Mouse (Mus musculus) CH12.LX (cell line): ENCODE results near the gene Actr1a.
A peak's percentile ranks its signal among the peaks of the same experiment; 100 is the strongest.

Source experiments
- CTCF ChIP-seq, 2 experiments: IDR thresholded peaks in 1 of 2; conservative IDR thresholded peaks in 1 of 2; 2 replicates each; pipeline ENCODE4 v1.5.1; 2011 to 2012; ENCODE audit warnings: low read depth in 2 of 2, low read length in 2 of 2, improper control_type of control experiment in 1 of 2, inconsistent platforms in 1 of 2, mild to moderate bottlenecking in 1 of 2, moderate library complexity in 1 of 2
- ELF1 ChIP-seq: IDR thresholded peaks from 2 replicates; pipeline ENCODE4 v1.6.1; 2014; ENCODE audit warnings: low read depth, mild to moderate bottlenecking, inconsistent platforms, low read length, improper control_type of control experiment
- ETS1 ChIP-seq: conservative IDR thresholded peaks from 2 replicates; pipeline ENCODE4 v1.6.1; 2012; ENCODE audit warnings: low read depth, mild to moderate bottlenecking, inconsistent platforms, low read length, improper control_type of control experiment, moderate library complexity
- JUND ChIP-seq: conservative IDR thresholded peaks from 2 replicates; pipeline ENCODE4 v1.6.1; 2011; ENCODE audit warnings: low read depth, low read length, improper control_type of control experiment
- POLR2A ChIP-seq: IDR thresholded peaks from 2 replicates; pipeline ENCODE4 v1.6.1; 2011; ENCODE audit warnings: low read depth, mild to moderate bottlenecking, improper control_type of control experiment, low read length
- SIN3A ChIP-seq: IDR thresholded peaks from 2 replicates; pipeline ENCODE4 v1.6.1; 2012; ENCODE audit warnings: low read length, improper control_type of control experiment, inconsistent platforms
- TCF12 ChIP-seq: IDR thresholded peaks from 2 replicates; pipeline ENCODE4 v1.6.1; 2014; ENCODE audit warnings: low read depth, mild to moderate bottlenecking, inconsistent platforms, low read length, improper control_type of control experiment
- USF1 ChIP-seq: IDR thresholded peaks from 2 replicates; pipeline ENCODE4 v1.6.1; 2014; ENCODE audit warnings: low read depth, mild to moderate bottlenecking, inconsistent platforms, low read length, improper control_type of control experiment
- USF2 ChIP-seq: conservative IDR thresholded peaks from 2 replicates; pipeline ENCODE4 v1.6.1; 2011; ENCODE audit warnings: low read depth, low read length, improper control_type of control experiment
- ZC3H11A ChIP-seq: IDR thresholded peaks from 2 replicates; pipeline ENCODE4 v1.6.1; 2012; ENCODE audit warnings: low read depth, mild to moderate bottlenecking, inconsistent platforms, low read length, improper control_type of control experiment

DNA sequence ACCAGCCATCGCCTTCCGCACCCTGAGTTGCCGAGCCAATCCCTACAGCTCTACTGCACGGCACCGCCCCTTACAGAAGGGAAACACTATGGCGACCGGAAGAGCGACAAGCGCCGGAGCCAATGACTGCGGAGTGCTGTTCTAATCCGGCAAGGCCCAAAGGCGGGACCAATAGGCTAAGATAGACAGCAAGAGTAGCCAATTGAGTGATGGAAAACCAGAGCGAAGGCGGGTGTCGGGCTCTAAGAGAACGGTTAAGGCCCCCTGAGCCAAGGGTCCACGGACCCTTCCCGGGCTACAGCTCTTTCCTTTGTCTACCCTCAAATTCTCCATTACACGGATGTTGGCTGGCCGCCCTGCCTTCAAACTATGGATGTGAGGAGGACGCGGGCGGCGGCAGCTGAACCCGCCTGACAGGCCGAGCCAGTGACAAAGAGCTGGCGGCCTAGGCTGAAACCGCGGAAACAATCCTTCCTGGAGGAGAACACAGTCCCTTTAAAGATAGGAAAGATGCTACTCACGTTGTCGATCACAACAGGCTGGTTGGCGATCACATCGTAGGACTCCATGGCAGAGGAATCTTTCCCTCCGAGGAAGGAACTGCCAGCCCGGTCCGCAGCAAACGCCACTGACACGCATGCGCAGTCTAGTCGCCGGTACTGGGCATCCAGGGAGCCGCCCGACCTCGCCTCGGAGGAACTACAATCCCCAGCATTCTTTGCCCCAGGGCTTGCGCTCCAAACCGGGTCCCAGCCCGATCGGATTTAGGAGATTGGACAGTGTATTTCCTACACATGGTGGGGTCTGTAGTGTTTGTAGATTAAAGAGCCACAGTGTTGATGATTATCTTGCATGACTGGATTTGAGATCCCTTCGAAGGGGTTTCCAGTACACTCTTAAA lies at the start of gene Actr1a:
- TF ChIP-seq CTCF (conservative IDR thresholded peaks at IDR 0.05 in 1 of 2, IDR thresholded peaks at IDR 0.05 in 1 of 2; ENCODE audit: low read depth in 2 of 2, low read length in 2 of 2): no peak
- peak; percentile 77 for TF ChIP-seq POLR2A
- no peak for TF ChIP-seq ETS1
- TF ChIP-seq ZC3H11A: no peak
- no peak for TF ChIP-seq JUND
- no peak for TF ChIP-seq USF1
- peak; percentile 88 for TF ChIP-seq ELF1
- TF ChIP-seq SIN3A: peak; percentile 86
- no peak for TF ChIP-seq USF2
- peak; percentile 9; the same call in 1 of the 2 replicates for TF ChIP-seq TCF12
